Comparison of ENCODE assay signal across 16 mouse cellular contexts in genomic region chr1:156471955-156472354, GRCm38 (mm10). TPM values are rescaled to one million over a fixed set of nuclear protein-coding genes. Genes with fewer than 3 reads are reported as not detected.
DNase-seq lines count a peak whose midpoint lies in the region; ATAC-seq and TF ChIP-seq lines count a peak whose summit lies in the region.
"Had no signal": no experiment of that assay in that cellular context is flagged by ENCODE, and none has a peak within 500 bp of the region (broad histone marks: within the 10 kb centered on the region; RNA-seq: fewer than 3 reads in every experiment).

No protein-coding gene starts in this region.

- H3K27me3 ChIP-seq in heart, embryonic 11.5 days (ENCODE audit: control insufficient read depth, insufficient read depth, low read length): no peaks in the 10 kb centered on the region
- H3K27me3 ChIP-seq in liver, embryonic 11.5 days (replicated peaks; ENCODE audit: control insufficient read depth, insufficient read depth, low read length): no peaks in the 10 kb centered on the region
- no peaks in the 10 kb centered on the region for H3K27me3 ChIP-seq in midbrain, embryonic 11.5 days (ENCODE audit: control insufficient read depth, insufficient read depth, low read length)
- no peaks in the 10 kb centered on the region for H3K27me3 ChIP-seq in midbrain, postnatal 0 days (ENCODE audit: insufficient read depth, low read length)
- H3K27me3 ChIP-seq: embryonic facial prominence, embryonic 15.5 days; forebrain, embryonic 15.5 days had no signal

- TF ChIP-seq POLR2A in embryonic fibroblast, embryonic 13.5 days (IDR thresholded peaks at IDR 0.05; ENCODE audit: low read depth, low read length): no peak

- ATAC-seq in heart, embryonic 11.5 days (replicated peaks; ENCODE audit: insufficient number of reproducible peaks, low FRiP score, low TSS enrichment): no peak
- no peak for ATAC-seq in liver, embryonic 11.5 days (replicated peaks; ENCODE audit: low FRiP score)
- no peak for ATAC-seq in midbrain, embryonic 11.5 days (ENCODE audit: low FRiP score)
- ATAC-seq in midbrain, postnatal 0 days (ENCODE audit: low FRiP score): no peak
- ATAC-seq: forebrain, embryonic 15.5 days had no signal

- H3K27ac ChIP-seq in heart, embryonic 11.5 days (ENCODE audit: low read depth, low read length): peak overlapping the region; percentile 57
- H3K27ac ChIP-seq in liver, embryonic 11.5 days (ENCODE audit: low read depth, low read length): no peak overlapping the region
- no peak overlapping the region for H3K27ac ChIP-seq in embryonic fibroblast, embryonic 13.5 days (ENCODE audit: insufficient read depth, low read length)
- H3K27ac ChIP-seq in macrophage: peak overlapping the region; percentile 99
- H3K27ac ChIP-seq in midbrain, embryonic 11.5 days (ENCODE audit: low read depth, low read length): no peak overlapping the region
- H3K27ac ChIP-seq in midbrain, postnatal 0 days (ENCODE audit: low read depth, low read length): no peak overlapping the region
- H3K27ac ChIP-seq: embryonic facial prominence, embryonic 15.5 days; forebrain, embryonic 15.5 days had no signal

- peak overlapping the region; percentile 66 for H3K4me2 ChIP-seq in heart, embryonic 11.5 days
- peak overlapping the region; percentile 67 for H3K4me2 ChIP-seq in liver, embryonic 11.5 days
- no peak overlapping the region for H3K4me2 ChIP-seq in midbrain, embryonic 11.5 days
- H3K4me2 ChIP-seq in midbrain, postnatal 0 days (ENCODE audit: low read depth, low read length, poor library complexity, severe bottlenecking): no peak overlapping the region

- H3K36me3 ChIP-seq in heart, embryonic 11.5 days (ENCODE audit: control insufficient read depth, insufficient read depth, low read length): peaks cover 5% of the 10 kb centered on the region
- H3K36me3 ChIP-seq in liver, embryonic 11.5 days (ENCODE audit: control insufficient read depth, insufficient read depth, low read length): no peaks in the 10 kb centered on the region; the same call in 1 of the 2 replicates
- no peaks in the 10 kb centered on the region for H3K36me3 ChIP-seq in macrophage (ENCODE audit: inconsistent target)
- no peaks in the 10 kb centered on the region for H3K36me3 ChIP-seq in midbrain, embryonic 11.5 days (ENCODE audit: control insufficient read depth, insufficient read depth, low read length)
- H3K36me3 ChIP-seq in midbrain, postnatal 0 days (ENCODE audit: insufficient read depth, low read length): no peaks in the 10 kb centered on the region; the same call in 1 of the 2 replicates
- H3K36me3 ChIP-seq: forebrain, embryonic 15.5 days had no signal

- H3K9me3 ChIP-seq in heart, embryonic 11.5 days (replicated peaks; ENCODE audit: control insufficient read depth, low read length): 0 out of 2 replicates have a peak, but pooled peaks cover 4% of the 10 kb centered on the region
- no peaks in the 10 kb centered on the region for H3K9me3 ChIP-seq in liver, embryonic 11.5 days (ENCODE audit: control insufficient read depth, low read length)
- no peaks in the 10 kb centered on the region for H3K9me3 ChIP-seq in midbrain, embryonic 11.5 days (ENCODE audit: control insufficient read depth, low read length)
- no peaks in the 10 kb centered on the region for H3K9me3 ChIP-seq in midbrain, postnatal 0 days (ENCODE audit: low read length)
- H3K9me3 ChIP-seq: embryonic facial prominence, embryonic 15.5 days; forebrain, embryonic 15.5 days; limb, embryonic 10.5 days had no signal

- intact Hi-C loops in heart, postnatal 14 days (cut with DNase I): loop anchor here (5.0 kb wide), 1 partner anchor 50 kb away; the partner anchor contains the start of gene Axdnd1

- TF ChIP-seq CTCF in embryonic fibroblast, embryonic 13.5 days (IDR thresholded peaks at IDR 0.05; ENCODE audit: borderline replicate concordance, insufficient read depth, low read length): no peak
- no peak for TF ChIP-seq CTCF in midbrain, postnatal 0 days (IDR thresholded peaks at IDR 0.05)

- peak overlapping the region; percentile 92; the same call in 1 of the 2 replicates for H3K4me3 ChIP-seq in heart, embryonic 11.5 days (ENCODE audit: low read depth, low read length)
- 0 out of 2 replicates have a peak overlapping the region, but pooled peaks have one; percentile 65 for H3K4me3 ChIP-seq in liver, embryonic 11.5 days (ENCODE audit: low read depth, low read length)
- peak overlapping the region; percentile 25 for H3K4me3 ChIP-seq in embryonic fibroblast, embryonic 13.5 days (ENCODE audit: insufficient read depth, low read length)
- H3K4me3 ChIP-seq in macrophage (ENCODE audit: inconsistent target): peak overlapping the region; percentile 72
- no peak overlapping the region for H3K4me3 ChIP-seq in midbrain, embryonic 11.5 days (ENCODE audit: low read depth, low read length)
- no peak overlapping the region for H3K4me3 ChIP-seq in midbrain, postnatal 0 days (ENCODE audit: low read depth, low read length)
- H3K4me3 ChIP-seq: forebrain, embryonic 15.5 days had no signal

- H3K4me1 ChIP-seq in heart, embryonic 11.5 days (ENCODE audit: control insufficient read depth, insufficient read depth, low read length): peaks cover 10% of the 10 kb centered on the region; the same call in 1 of the 2 replicates
- peaks cover 11% of the 10 kb centered on the region for H3K4me1 ChIP-seq in liver, embryonic 11.5 days (replicated peaks; ENCODE audit: control insufficient read depth, insufficient read depth, low read length)
- H3K4me1 ChIP-seq in embryonic fibroblast, embryonic 13.5 days (ENCODE audit: control insufficient read depth, insufficient read depth, low read length): peaks cover 9% of the 10 kb centered on the region
- H3K4me1 ChIP-seq in midbrain, embryonic 11.5 days (ENCODE audit: control insufficient read depth, insufficient read depth, low read length): peaks cover 6% of the 10 kb centered on the region; the same call in 1 of the 2 replicates
- H3K4me1 ChIP-seq in midbrain, postnatal 0 days (ENCODE audit: insufficient read depth, low read length): 0 out of 2 replicates have a peak, but pooled peaks cover 3% of the 10 kb centered on the region

- peaks cover 60% of the 10 kb centered on the region for H3K79me2 ChIP-seq in macrophage (ENCODE audit: inconsistent target)

- WGBS in heart, embryonic 11.5 days (ENCODE audit: insufficient replicate concordance): 74% methylated on average over 7 of the region's 7 CpGs
- 72% methylated on average over 7 of the region's 7 CpGs for WGBS in liver, embryonic 11.5 days
- WGBS in macrophage (ENCODE audit: missing documents): 20% methylated on average over 7 of the region's 7 CpGs
- WGBS in midbrain, embryonic 11.5 days: 84% methylated on average over 7 of the region's 7 CpGs
- 84% methylated on average over 7 of the region's 7 CpGs for WGBS in midbrain, postnatal 0 days

- no peak for DNase-seq in heart, postnatal 14 days
- DNase-seq in liver, embryonic 11.5 days (ENCODE audit: low spot score): no peak
- DNase-seq in liver: no peak
- no peak for DNase-seq in midbrain, embryonic 11.5 days (ENCODE audit: low spot score, missing footprints)
- no peak for DNase-seq in midbrain, postnatal 0 days (ENCODE audit: low spot score)
- DNase-seq: gastrocnemius, adult 2 months; kidney, adult 11 months; layer of hippocampus, adult 9-11 months; thymus, adult 2 months had no signal

- H3K9ac ChIP-seq in heart, embryonic 11.5 days (ENCODE audit: low read depth, low read length): no peak overlapping the region
- no peak overlapping the region for H3K9ac ChIP-seq in liver, embryonic 11.5 days (ENCODE audit: low read depth, low read length)
- H3K9ac ChIP-seq in midbrain, embryonic 11.5 days (ENCODE audit: low read length): no peak overlapping the region
- no peak overlapping the region for H3K9ac ChIP-seq in midbrain, postnatal 0 days (replicated peaks; ENCODE audit: low read length, poor library complexity, severe bottlenecking)
- H3K9ac ChIP-seq: embryonic facial prominence, embryonic 15.5 days; forebrain, embryonic 15.5 days had no signal

RNA-seq across cellular contexts. Expression of gene Soat1, which starts 2.2 kb away (rescaled TPM):
- 48.5 and 50.0 TPM in 2 replicates for polyA plus RNA-seq in heart, embryonic 11.5 days (2014; fragmentation: Nextera tagmentation; extraction: Ambion mirVana)
- 10 to 100 TPM; 15.1 to 17.1 TPM for total RNA-seq in heart, postnatal 14 days (2021)
- 29.3 and 32.2 TPM in 2 replicates for polyA plus RNA-seq in liver, embryonic 11.5 days (2014; fragmentation: Nextera tagmentation; extraction: Ambion mirVana)
- 100 and 151 TPM in 2 replicates for polyA plus RNA-seq in embryonic fibroblast, embryonic 13.5 days (2011; ENCODE audit: insufficient read length, low read depth, missing spikeins)
- total RNA-seq in macrophage (2018; cell fraction: chromatin; rRNA removed): 100 to 1,000 TPM in 21 of 26 experiments, 10 to 100 TPM in 5; 34.6 to 696 (median 309) TPM
- 100 to 1,000 TPM; 399 to 863 (median 568) TPM for total RNA-seq in macrophage (2018; cell fraction: cytosol; rRNA removed)
- 100 to 1,000 TPM in 25 of 26 experiments, 10 to 100 TPM in 1; 95.3 to 878 (median 543) TPM for total RNA-seq in macrophage (2018; cell fraction: nucleus; rRNA removed)
- 326 to 439 TPM (median 351 TPM) in 3 replicates for polyA plus RNA-seq in macrophage (2018)
- polyA plus RNA-seq in midbrain, embryonic 11.5 days (2014; fragmentation: Nextera tagmentation; extraction: Ambion mirVana): 21.4 and 23.6 TPM in 2 replicates
- 24.8 TPM in 2 replicates for total RNA-seq in midbrain, postnatal 0 days (2014; rRNA removed)
- 10.3 and 11.8 TPM in 2 replicates for polyA plus RNA-seq in midbrain, postnatal 0 days (2015; fragmentation: Nextera tagmentation; extraction: Ambion mirVana)

RNA-seq across cellular contexts. Expression of gene Axdnd1, which starts 51.0 kb away (rescaled TPM):
- polyA plus RNA-seq in heart, embryonic 11.5 days (2014; fragmentation: Nextera tagmentation; extraction: Ambion mirVana): 0.32 and 0.56 TPM in 2 replicates
- under 1 TPM in 1 of 2 experiments, not detected in 1; 0.61 TPM for total RNA-seq in heart, postnatal 14 days (2021)
- polyA plus RNA-seq in liver, embryonic 11.5 days (2014; fragmentation: Nextera tagmentation; extraction: Ambion mirVana): 0.05 and 0.18 TPM in 2 replicates
- 0.60 and 0.76 TPM in 2 replicates for polyA plus RNA-seq in embryonic fibroblast, embryonic 13.5 days (2011; ENCODE audit: insufficient read length, low read depth, missing spikeins)
- total RNA-seq in macrophage (2018; cell fraction: chromatin; rRNA removed): 10 to 100 TPM in 1 of 26 experiments, 1 to 10 TPM in 23, under 1 TPM in 2; 0.58 to 11.1 (median 3.1) TPM
- 1 to 10 TPM in 1 of 26 experiments, under 1 TPM in 24, not detected in 1; 0.07 to 2.0 (median 0.21) TPM for total RNA-seq in macrophage (2018; cell fraction: cytosol; rRNA removed)
- total RNA-seq in macrophage (2018; cell fraction: nucleus; rRNA removed): 1 to 10 TPM in 15 of 26 experiments, under 1 TPM in 11; 0.20 to 5.0 (median 1.1) TPM
- polyA plus RNA-seq in macrophage (2018): 0.27 to 0.30 TPM in 2 of 3 replicates, not detected in the other
- polyA plus RNA-seq in midbrain, embryonic 11.5 days (2014; fragmentation: Nextera tagmentation; extraction: Ambion mirVana): 0.30 TPM in 1 of 2 replicates, not detected in the other
- total RNA-seq in midbrain, postnatal 0 days (2014; rRNA removed): not detected in 2 replicates
- polyA plus RNA-seq in midbrain, postnatal 0 days (2015; fragmentation: Nextera tagmentation; extraction: Ambion mirVana): 0.11 and 0.56 TPM in 2 replicates
- total RNA-seq: gastrocnemius, adult 2 months; hematopoietic stem cell, adult 5-6 weeks had no signal
- polyA plus RNA-seq: embryonic facial prominence, embryonic 15.5 days had no signal

RNA-seq across cellular contexts. Expression of gene Gm10031, which starts 51.9 kb away (rescaled TPM):
- 0.35 and 0.66 TPM in 2 replicates for polyA plus RNA-seq in heart, embryonic 11.5 days (2014; fragmentation: Nextera tagmentation; extraction: Ambion mirVana)
- 10 to 100 TPM; 39.9 to 45.6 TPM for total RNA-seq in heart, postnatal 14 days (2021)
- 0.08 and 0.14 TPM in 2 replicates for polyA plus RNA-seq in liver, embryonic 11.5 days (2014; fragmentation: Nextera tagmentation; extraction: Ambion mirVana)
- 27.4 and 30.8 TPM in 2 replicates for polyA plus RNA-seq in embryonic fibroblast, embryonic 13.5 days (2011; ENCODE audit: insufficient read length, low read depth, missing spikeins)
- 1 to 10 TPM; 1.8 to 8.4 (median 4.8) TPM for total RNA-seq in macrophage (2018; cell fraction: chromatin; rRNA removed)
- total RNA-seq in macrophage (2018; cell fraction: cytosol; rRNA removed): 1 to 10 TPM; 2.1 to 5.1 (median 3.7) TPM
- 10 to 100 TPM in 1 of 26 experiments, 1 to 10 TPM in 25; 1.0 to 12.0 (median 3.2) TPM for total RNA-seq in macrophage (2018; cell fraction: nucleus; rRNA removed)
- polyA plus RNA-seq in macrophage (2018): 1.9 to 4.4 TPM (median 3.8 TPM) in 3 replicates
- 0.44 and 0.74 TPM in 2 replicates for polyA plus RNA-seq in midbrain, embryonic 11.5 days (2014; fragmentation: Nextera tagmentation; extraction: Ambion mirVana)
- total RNA-seq in midbrain, postnatal 0 days (2014; rRNA removed): 23.7 and 29.5 TPM in 2 replicates
- polyA plus RNA-seq in midbrain, postnatal 0 days (2015; fragmentation: Nextera tagmentation; extraction: Ambion mirVana): 0.53 and 0.54 TPM in 2 replicates

Comparison
In these comparisons a context has a peak if more than half of its experiments do, and no peak if none do; other contexts are left out.
1. H3K27ac ChIP-seq: peak in heart, embryonic 11.5 days (single experiment) and macrophage (single experiment); none in liver, embryonic 11.5 days (single experiment), embryonic fibroblast, embryonic 13.5 days (single experiment), midbrain, embryonic 11.5 days (single experiment) and midbrain, postnatal 0 days (single experiment).
2. H3K4me2 ChIP-seq: peak in heart, embryonic 11.5 days (single experiment) and liver, embryonic 11.5 days (single experiment); none in midbrain, embryonic 11.5 days (single experiment) and midbrain, postnatal 0 days (single experiment).
3. H3K4me3 ChIP-seq: peak in heart, embryonic 11.5 days (single experiment), liver, embryonic 11.5 days (single experiment), embryonic fibroblast, embryonic 13.5 days (single experiment) and macrophage (single experiment); none in midbrain, embryonic 11.5 days (single experiment) and midbrain, postnatal 0 days (single experiment).